Mouse (Mus musculus) layer of hippocampus, adult 2 months (tissue): ENCODE data around the gene Zfp964. TPM values are rescaled to one million over a fixed set of nuclear protein-coding genes. Genes with fewer than 3 reads are reported as not detected.
"Not testable (repeated sequence)": the region's sequence is repeated elsewhere in the genome, so short reads cannot be mapped to it uniquely, and the experiment has no call there.

Source experiments
- DNase-seq, 2 experiments: peaks; one replicate each; pipeline ENCODE4 v3.0.0; 2022; ENCODE audit warnings: low spot score in 2 of 2
- H3K27ac ChIP-seq: fragments of 200-600 bp; 2 replicates; pipeline ENCODE4 v1.8.1; 2022
- H3K4me3 ChIP-seq: fragments of 200-600 bp; 2 replicates; pipeline ENCODE4 v1.8.1; 2022; ENCODE audit warnings: mild to moderate bottlenecking
- CTCF ChIP-seq: fragments of 200-600 bp; conservative IDR thresholded peaks from 2 replicates; pipeline ENCODE4 v1.8.1; 2022; ENCODE audit warnings: antibody characterized with exemption, mild to moderate bottlenecking, moderate library complexity
- long read RNA-seq, 2 experiments: library from polyadenylated mRNA; stranded (forward); transcript quantifications; one replicate each; pipeline ENCODE4 v2.0.0; 2021; ENCODE audit warnings: borderline mapping rate in 2 of 2
- total RNA-seq, 2 experiments: library from RNA; stranded (reverse); gene quantifications; 2 replicates each; pipeline ENCODE4 v1.2.3; 2021

Zfp964 gene
- total RNA-seq = 1 to 10 TPM; 4.8 to 5.6 TPM
- long read RNA-seq, experiment 1, full-length matches to known transcripts = 3 of 5 reads
- long read RNA-seq, experiment 1, partial matches to known transcripts = 0 of 5 reads
- long read RNA-seq, experiment 1, other reads (novel, unspliced or antisense) = 2 of 5 reads
- long read RNA-seq, experiment 2, partial matches to known transcripts = 0 of 3 reads
- long read RNA-seq, experiment 2, other reads (novel, unspliced or antisense) = 2 of 3 reads

GRCm38 (mm10) chr8:69654358-69654981 is at the start of gene Zfp964:
Gene Zfp964 (plus strand): TSS chr8:69654479.
- peak; percentile 90 to 94 for DNase-seq
- Histone ChIP-seq H3K27ac (peak within 1 kb of the TSS; percentile 84), H3K4me3 (peak within 1 kb of the TSS; percentile 77)
- TF ChIP-seq CTCF = no peak

- peak; percentile 75 for TF ChIP-seq CTCF
- DNase-seq = no peak
- H3K27ac ChIP-seq = no peak overlapping the region
- no peak overlapping the region for H3K4me3 ChIP-seq
These were observed 39.6 kb upstream of the Zfp964 start for GRCm38 (mm10) chr8:69614687-69615086.

- H3K4me3 ChIP-seq = no peak overlapping the region
- no peak for TF ChIP-seq CTCF
- no peak for DNase-seq
- H3K27ac ChIP-seq = no peak overlapping the region
These were observed 36.2 kb upstream of the Zfp964 start for GRCm38 (mm10) chr8:69618078-69618477.

- DNase-seq = peak; percentile 98 to 99
- Histone ChIP-seq H3K4me3 (peak within 1 kb of the TSS; percentile 73), H3K27ac (peak within 1 kb of the TSS; percentile 98)
- peak; percentile 55 for TF ChIP-seq CTCF
These were observed 29.0 kb upstream of the Zfp964 start, which contains the start of gene Zfp868 for GRCm38 (mm10) chr8:69625095-69625789. Gene Zfp868 (minus strand): TSS chr8:69625548.

GRCm38 (mm10) chr8:69653808-69654357 is 396 bp upstream of the Zfp964 start:
- no peak for DNase-seq
- Histone ChIP-seq H3K4me3 (peak overlapping the region; percentile 77), H3K27ac (peak overlapping the region; percentile 84; the same call in 1 of the 2 replicates)
- TF ChIP-seq CTCF = peak; percentile 53

GRCm38 (mm10) chr8:69661294-69661693 is 7.0 kb downstream of the Zfp964 start:
- TF ChIP-seq CTCF = no peak
- no peak for DNase-seq
- Histone ChIP-seq H3K4me3 (no peak overlapping the region), H3K27ac (no peak overlapping the region)

- H3K27ac ChIP-seq, DNase-seq: not testable (repeated sequence)
These were observed 10.8 kb downstream of the Zfp964 start for GRCm38 (mm10) chr8:69665051-69665450.

GRCm38 (mm10) chr8:69701810-69702209 is 47.5 kb downstream of the Zfp964 start:
- DNase-seq = no peak
- Histone ChIP-seq H3K4me3 (no peak overlapping the region), H3K27ac (no peak overlapping the region)
- TF ChIP-seq CTCF = no peak

More at GRCm38 (mm10) chr8:69665051-69665450, 10.8 kb downstream of the Zfp964 start:
- H3K4me3 ChIP-seq = not testable (repeated sequence)

GRCm38 (mm10) chr8:69710624-69711023 is 56.3 kb downstream of the Zfp964 start, which contains the start of gene Zfp869:
Gene Zfp869 (minus strand): TSS chr8:69710724.
- DNase-seq = not testable (repeated sequence)

GRCm38 (mm10) chr8:69713516-69713915 is 59.2 kb downstream of the Zfp964 start:
- no peak for DNase-seq
- Histone ChIP-seq H3K4me3 (no peak overlapping the region), H3K27ac (0 out of 2 replicates have a peak overlapping the region, but pooled peaks have one; percentile 7)
- TF ChIP-seq CTCF = no peak

More at GRCm38 (mm10) chr8:69710624-69711023, 56.3 kb downstream of the Zfp964 start, which contains the start of gene Zfp869:
- H3K27ac ChIP-seq, H3K4me3 ChIP-seq: not testable (repeated sequence)

GRCm38 (mm10) chr8:69715366-69715765 is 61.1 kb downstream of the Zfp964 start:
- H3K4me3 ChIP-seq = peak overlapping the region; percentile 81
- H3K27ac ChIP-seq = peak overlapping the region; percentile 99; the same call in 1 of the 2 replicates
- DNase-seq = no peak
- TF ChIP-seq CTCF = no peak

Other genes with a start within 250 kb of the Zfp964 start
- under 1 TPM in 1 of 2 experiments, not detected in 1; 0.38 TPM for gene Gm9495, start 200.9 kb upstream of the Zfp964 start, total RNA-seq
- not detected for gene Gm7697, start 131.5 kb upstream of the Zfp964 start, total RNA-seq
- gene Zfp868, start 28.9 kb upstream of the Zfp964 start, total RNA-seq = 10 to 100 TPM; 19.1 to 19.8 TPM
- gene Zfp869, start 56.2 kb downstream of the Zfp964 start, total RNA-seq = 10 to 100 TPM; 20.1 to 20.6 TPM
- gene Zfp963, start 95.5 kb downstream of the Zfp964 start, total RNA-seq = 1 to 10 TPM; 4.3 to 5.1 TPM
- 1 to 10 TPM; 2.8 to 3.5 TPM for gene Gm20422, start 120.4 kb downstream of the Zfp964 start, total RNA-seq
- 10 to 100 TPM; 40.3 to 41.3 TPM for gene Atp13a1, start 136.7 kb downstream of the Zfp964 start, total RNA-seq
- gene Zfp866, start 136.7 kb downstream of the Zfp964 start, total RNA-seq = 10 to 100 TPM; 28.2 to 28.5 TPM
- 10 to 100 TPM; 11.1 to 15.7 TPM for gene Gmip, start 154.2 kb downstream of the Zfp964 start, total RNA-seq
- gene Lpar2, start 167.9 kb downstream of the Zfp964 start, total RNA-seq = under 1 TPM; 0.47 to 0.64 TPM
- gene Pbx4, start 178.0 kb downstream of the Zfp964 start, total RNA-seq = 10 to 100 TPM; 15.1 to 18.3 TPM
- under 1 TPM; 0.69 to 0.72 TPM for gene Cilp2, start 233.2 kb downstream of the Zfp964 start, total RNA-seq
- gene Tssk6, start 247.7 kb downstream of the Zfp964 start, total RNA-seq = under 1 TPM in 1 of 2 experiments, not detected in 1; 0.64 TPM
- gene Ndufa13, start 248.1 kb downstream of the Zfp964 start, total RNA-seq = 100 to 1,000 TPM; 154 to 157 TPM
- gene Yjefn3, start 248.2 kb downstream of the Zfp964 start, total RNA-seq = 10 to 100 TPM; 29.3 to 32.5 TPM